Mouse (Mus musculus): Measurements from ENCODE around the gene D430041D05Rik.

Gene D430041D05Rik

GRCm38 (mm10) chr2:104333952-104334351 is 76.9 kb downstream of the D430041D05Rik start:
- no peak for DNase-seq

- DNase-seq: no peak
Observed at GRCm38 (mm10) chr2:104332707-104333106, 78.1 kb downstream of the D430041D05Rik start.

- no peak for DNase-seq
Observed at GRCm38 (mm10) chr2:104331261-104331660, 79.6 kb downstream of the D430041D05Rik start.

- no peak for DNase-seq
Observed at GRCm38 (mm10) chr2:104327116-104327794, 83.6 kb downstream of the D430041D05Rik start.

GRCm38 (mm10) chr2:104323773-104324172 is 87.0 kb downstream of the D430041D05Rik start:
- DNase-seq: no peak

- DNase-seq: no peak
Observed at GRCm38 (mm10) chr2:104323351-104323750, 87.5 kb downstream of the D430041D05Rik start.

- DNase-seq: no peak
Observed at GRCm38 (mm10) chr2:104320061-104320624, 90.7 kb downstream of the D430041D05Rik start.

GRCm38 (mm10) chr2:104319443-104319842 is 91.4 kb downstream of the D430041D05Rik start:
- no peak for DNase-seq

GRCm38 (mm10) chr2:104318881-104319280 is 91.9 kb downstream of the D430041D05Rik start:
- no peak for DNase-seq

- no peak for DNase-seq
Observed at GRCm38 (mm10) chr2:104318259-104318658, 92.6 kb downstream of the D430041D05Rik start.

GRCm38 (mm10) chr2:104317631-104318030 is 93.2 kb downstream of the D430041D05Rik start:
- DNase-seq: no peak

- no peak for DNase-seq
Observed at GRCm38 (mm10) chr2:104316483-104316882, 94.3 kb downstream of the D430041D05Rik start.

- DNase-seq: no peak
Observed at GRCm38 (mm10) chr2:104313246-104313645, 97.6 kb downstream of the D430041D05Rik start.

GRCm38 (mm10) chr2:104307102-104307501 is 103.7 kb downstream of the D430041D05Rik start:
- DNase-seq: no peak

- DNase-seq: no peak
Observed at GRCm38 (mm10) chr2:104305722-104306121, 105.1 kb downstream of the D430041D05Rik start.

GRCm38 (mm10) chr2:104299912-104300311 is 110.9 kb downstream of the D430041D05Rik start:
- no peak for DNase-seq

GRCm38 (mm10) chr2:104299160-104299559 is 111.7 kb downstream of the D430041D05Rik start:
- no peak for DNase-seq

- DNase-seq: no peak
Observed at GRCm38 (mm10) chr2:104286821-104287220, 124.0 kb downstream of the D430041D05Rik start.

- DNase-seq: no peak
Observed at GRCm38 (mm10) chr2:104283401-104283955, 127.3 kb downstream of the D430041D05Rik start.

- no peak for DNase-seq
Observed at GRCm38 (mm10) chr2:104282835-104283234, 128.0 kb downstream of the D430041D05Rik start.

- DNase-seq: no peak
Observed at GRCm38 (mm10) chr2:104267049-104267448, 143.8 kb downstream of the D430041D05Rik start.

- no peak for DNase-seq
Observed at GRCm38 (mm10) chr2:104261741-104262067, 149.1 kb downstream of the D430041D05Rik start.

- no peak for DNase-seq
Observed at GRCm38 (mm10) chr2:104260920-104261740, 149.7 kb downstream of the D430041D05Rik start.
